Mouse (Mus musculus): Measurements from ENCODE around the gene Pde6h.

- no peak for TF ChIP-seq POLR2A (IDR thresholded peaks at IDR 0.05; ENCODE audit: borderline replicate concordance, extremely low read depth, insufficient read depth, insufficient read length, poor library complexity, severe bottlenecking)
- TF ChIP-seq CTCF (IDR thresholded peaks at IDR 0.05; ENCODE audit: borderline replicate concordance, extremely low read depth, insufficient read depth, insufficient read length): no peak
Measured at GRCm38 (mm10) chr6:136898222-136898621, 25.4 kb upstream of the Pde6h start.
